Mouse (Mus musculus): ENCODE measurements around the gene Taf5. TPM values are rescaled to one million over a fixed set of nuclear protein-coding genes. Genes with fewer than 3 reads are reported as not detected.

Taf5 gene
- polyA plus RNA-seq, 1 experiment from 2014 or later: 6.6 TPM

- Histone ChIP-seq H3K9me3 (no peaks in the 10 kb centered on the region), H3K27me3 (replicated peaks) (no peaks in the 10 kb centered on the region), H3K4me3 (peak overlapping the region; percentile 99), H3K9ac (peak overlapping the region; percentile 90), H3K36me3 (replicated peaks) (peaks cover 10% of the 10 kb centered on the region), H3K4me1 (peaks cover 12% of the 10 kb centered on the region), H3K4me2 (peak overlapping the region; percentile 75), H3K27ac (peak overlapping the region; percentile 89)
- ATAC-seq (replicated peaks): peak; percentile 91
- under 1% methylated on average over 59 of the region's 72 CpGs for WGBS
Observed at GRCm38 (mm10) chr19:47067924-47068611, 522 bp downstream of the Taf5 start.

- H3K4me3 ChIP-seq: no peak overlapping the region
- no peaks in the 10 kb centered on the region for H3K9me3 ChIP-seq
- peaks cover 25% of the 10 kb centered on the region for H3K36me3 ChIP-seq (replicated peaks)
- no peak overlapping the region for H3K27ac ChIP-seq
- no peak overlapping the region for H3K4me2 ChIP-seq
- ATAC-seq (replicated peaks): no peak
- no peaks in the 10 kb centered on the region for H3K27me3 ChIP-seq (replicated peaks)
- WGBS: 92% methylated on average over 3 of the region's 3 CpGs
- H3K4me1 ChIP-seq: peaks cover 32% of the 10 kb centered on the region
- no peak overlapping the region for H3K9ac ChIP-seq
Observed at GRCm38 (mm10) chr19:47088226-47088625, 20.7 kb downstream of the Taf5 start.

- peak overlapping the region; percentile 82 for H3K27ac ChIP-seq
- no peaks in the 10 kb centered on the region for H3K9me3 ChIP-seq
- no peaks in the 10 kb centered on the region for H3K27me3 ChIP-seq (replicated peaks)
- H3K4me3 ChIP-seq: peak overlapping the region; percentile 85
- peaks cover 16% of the 10 kb centered on the region for H3K36me3 ChIP-seq (replicated peaks)
- H3K4me1 ChIP-seq: peaks cover 32% of the 10 kb centered on the region
- ATAC-seq (replicated peaks): peak; percentile 75
- peak overlapping the region; percentile 95 for H3K9ac ChIP-seq
- 2% methylated on average over 36 of the region's 36 CpGs for WGBS
- peak overlapping the region; percentile 84 for H3K4me2 ChIP-seq
Observed at GRCm38 (mm10) chr19:47089718-47090525, 22.4 kb downstream of the Taf5 start.

GRCm38 (mm10) chr19:47090550-47091156 is 23.1 kb downstream of the Taf5 start, which contains the start of the genes Usmg5 and Pdcd11:
TSS of gene Usmg5 (minus strand) at chr19:47090647.
TSS of gene Pdcd11 (plus strand) at chr19:47090768.
- Histone ChIP-seq H3K4me1 (peaks cover 32% of the 10 kb centered on the region), H3K36me3 (replicated peaks) (peaks cover 18% of the 10 kb centered on the region), H3K4me2 (peak within 1 kb of the TSS; percentile 84), H3K9ac (peak within 1 kb of the TSS; percentile 95), H3K27me3 (replicated peaks) (no peaks in the 10 kb centered on the region), H3K9me3 (no peaks in the 10 kb centered on the region), H3K4me3 (peak within 1 kb of the TSS; percentile 85), H3K27ac (peak within 1 kb of the TSS; percentile 82)
- WGBS: under 1% methylated on average over 56 of the region's 56 CpGs
- peak; percentile 100 for ATAC-seq (replicated peaks)

GRCm38 (mm10) chr19:47101080-47101479 is 33.5 kb downstream of the Taf5 start:
- no peak overlapping the region for H3K4me2 ChIP-seq
- no peak for ATAC-seq (replicated peaks)
- no peaks in the 10 kb centered on the region for H3K4me1 ChIP-seq
- H3K27ac ChIP-seq: no peak overlapping the region
- 96% methylated on average over 5 of the region's 5 CpGs for WGBS
- no peak overlapping the region for H3K4me3 ChIP-seq
- no peaks in the 10 kb centered on the region for H3K9me3 ChIP-seq
- H3K27me3 ChIP-seq (replicated peaks): no peaks in the 10 kb centered on the region
- H3K9ac ChIP-seq: no peak overlapping the region
- peaks cover 62% of the 10 kb centered on the region for H3K36me3 ChIP-seq (replicated peaks)

GRCm38 (mm10) chr19:47104641-47105271 is 37.2 kb downstream of the Taf5 start:
- Histone ChIP-seq H3K27ac (no peak overlapping the region), H3K4me2 (no peak overlapping the region), H3K9me3 (no peaks in the 10 kb centered on the region), H3K9ac (no peak overlapping the region), H3K36me3 (replicated peaks) (peaks cover 75% of the 10 kb centered on the region), H3K4me1 (no peaks in the 10 kb centered on the region), H3K27me3 (replicated peaks) (no peaks in the 10 kb centered on the region), H3K4me3 (no peak overlapping the region)
- 94% methylated on average over 9 of the region's 9 CpGs for WGBS
- no peak for ATAC-seq (replicated peaks)

- Histone ChIP-seq H3K36me3 (replicated peaks) (peaks cover 43% of the 10 kb centered on the region), H3K4me1 (no peaks in the 10 kb centered on the region), H3K4me3 (no peak overlapping the region), H3K4me2 (no peak overlapping the region), H3K9ac (no peak overlapping the region), H3K27ac (no peak overlapping the region), H3K9me3 (no peaks in the 10 kb centered on the region), H3K27me3 (replicated peaks) (no peaks in the 10 kb centered on the region)
- WGBS: 82% methylated on average over 2 of the region's 2 CpGs
- no peak for ATAC-seq (replicated peaks)
Observed at GRCm38 (mm10) chr19:47118634-47119033, 51.1 kb downstream of the Taf5 start.

- 42% methylated on average over 4 of the region's 4 CpGs for WGBS
- no peaks in the 10 kb centered on the region for H3K9me3 ChIP-seq
- H3K27ac ChIP-seq: no peak overlapping the region
- H3K9ac ChIP-seq: no peak overlapping the region
- no peak overlapping the region for H3K4me3 ChIP-seq
- peaks cover 34% of the 10 kb centered on the region for H3K36me3 ChIP-seq (replicated peaks)
- no peak for ATAC-seq (replicated peaks)
- H3K4me1 ChIP-seq: no peaks in the 10 kb centered on the region
- H3K27me3 ChIP-seq (replicated peaks): no peaks in the 10 kb centered on the region
- no peak overlapping the region for H3K4me2 ChIP-seq
Observed at GRCm38 (mm10) chr19:47121054-47121453, 53.5 kb downstream of the Taf5 start.

- WGBS: 26% methylated on average over 2 of the region's 2 CpGs
- H3K4me1 ChIP-seq: no peaks in the 10 kb centered on the region
- no peaks in the 10 kb centered on the region for H3K9me3 ChIP-seq
- peaks cover 30% of the 10 kb centered on the region; the same call in 1 of the 2 replicates for H3K36me3 ChIP-seq (replicated peaks)
- no peak for ATAC-seq (replicated peaks)
- H3K4me3 ChIP-seq: no peak overlapping the region
- H3K27me3 ChIP-seq (replicated peaks): no peaks in the 10 kb centered on the region
- H3K9ac ChIP-seq: no peak overlapping the region
- H3K4me2 ChIP-seq: no peak overlapping the region
- H3K27ac ChIP-seq: no peak overlapping the region
Observed at GRCm38 (mm10) chr19:47122802-47123201, 55.3 kb downstream of the Taf5 start.

- ATAC-seq (replicated peaks): no peak
- peaks cover 63% of the 10 kb centered on the region for H3K36me3 ChIP-seq (replicated peaks)
- no peak overlapping the region for H3K9ac ChIP-seq
- WGBS: 98% methylated on average over 10 of the region's 10 CpGs
- H3K4me1 ChIP-seq: no peaks in the 10 kb centered on the region
- H3K27me3 ChIP-seq (replicated peaks): no peaks in the 10 kb centered on the region
- no peaks in the 10 kb centered on the region for H3K9me3 ChIP-seq
- H3K27ac ChIP-seq: no peak overlapping the region
- H3K4me2 ChIP-seq: no peak overlapping the region
- H3K4me3 ChIP-seq: no peak overlapping the region
Observed at GRCm38 (mm10) chr19:47128164-47128563, 60.6 kb downstream of the Taf5 start.

GRCm38 (mm10) chr19:47128835-47129234 is 61.3 kb downstream of the Taf5 start:
- no peaks in the 10 kb centered on the region for H3K9me3 ChIP-seq
- no peaks in the 10 kb centered on the region for H3K4me1 ChIP-seq
- no peaks in the 10 kb centered on the region for H3K27me3 ChIP-seq (replicated peaks)
- no peak overlapping the region for H3K27ac ChIP-seq
- no peak for ATAC-seq (replicated peaks)
- 93% methylated on average over 11 of the region's 11 CpGs for WGBS
- H3K9ac ChIP-seq: no peak overlapping the region
- no peak overlapping the region for H3K4me2 ChIP-seq
- H3K36me3 ChIP-seq (replicated peaks): peaks cover 63% of the 10 kb centered on the region
- H3K4me3 ChIP-seq: no peak overlapping the region

Measured in midbrain, embryonic 15.5 days (tissue).